Mouse (Mus musculus): ENCODE measurements at regions not wholly inside any gene's neighbourhood (a gene's known extent, or its start where the extent isn't known, plus 50 kb on each side); places are given as distances from the start of the nearest gene placed in this dataset.

DNA sequence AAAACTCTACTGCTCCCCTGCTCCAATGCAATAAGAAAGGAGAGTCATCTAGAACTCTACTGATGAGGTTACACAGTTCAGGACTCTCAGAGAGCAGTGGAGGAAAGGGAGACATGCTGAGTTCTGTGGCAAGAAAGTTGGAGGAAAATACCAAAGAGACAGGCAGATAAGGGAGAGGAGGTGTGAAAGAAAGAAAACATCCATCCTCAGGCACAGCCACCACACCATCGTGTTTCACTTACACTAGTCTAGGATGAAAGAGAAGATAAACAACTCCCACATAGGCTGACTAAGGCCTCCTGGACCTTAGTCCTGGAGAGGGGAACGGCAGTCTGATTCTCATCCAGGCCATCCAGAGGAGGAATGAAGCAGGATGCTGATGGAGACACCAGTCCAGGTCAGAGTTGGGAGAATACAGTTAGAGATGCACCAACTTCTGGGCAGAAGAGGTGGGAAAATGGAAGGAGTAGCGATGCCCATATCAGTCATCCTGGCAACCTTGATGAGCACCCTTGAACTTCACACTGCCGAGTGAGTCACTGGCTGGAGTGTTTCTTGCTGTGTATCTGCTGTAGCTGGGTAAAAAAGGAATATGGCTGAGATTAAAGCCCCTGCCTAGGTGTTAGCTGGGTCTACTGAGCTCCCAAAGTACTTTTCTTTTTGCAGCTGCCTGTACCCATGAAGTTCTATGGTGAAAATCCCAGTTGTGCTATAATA, 91.9 kb downstream of the Rdh14 start:
- H3K36me3 ChIP-seq (ENCODE audit: control insufficient read depth, insufficient read depth, low read length): no peaks in the 10 kb centered on the region
- intact Hi-C loops (cut with DNase I): no loop called here
- no peaks in the 10 kb centered on the region for H3K79me2 ChIP-seq (replicated peaks; ENCODE audit: control insufficient read depth, insufficient read depth, low read length)
- H3K27ac ChIP-seq: no peak overlapping the region
- no peak overlapping the region for H3K9ac ChIP-seq (ENCODE audit: low read depth, low read length)
- TF ChIP-seq CTCF (IDR thresholded peaks at IDR 0.05) (no peak), POLR2A (IDR thresholded peaks at IDR 0.05; ENCODE audit: insufficient read depth, low read depth, low read length) (no peak), EP300 (IDR thresholded peaks at IDR 0.05; ENCODE audit: insufficient read depth, low read depth, low read length) (no peak)
- H3K4me3 ChIP-seq: no peak overlapping the region
- no peak for DNase-seq
- H3K4me1 ChIP-seq (ENCODE audit: control insufficient read depth, insufficient read depth, low read length): no peaks in the 10 kb centered on the region
- no peaks in the 10 kb centered on the region for H3K27me3 ChIP-seq (ENCODE audit: control insufficient read depth, insufficient read depth, low read length)
- 45% methylated on average over 4 of the region's 4 CpGs for WGBS

DNA sequence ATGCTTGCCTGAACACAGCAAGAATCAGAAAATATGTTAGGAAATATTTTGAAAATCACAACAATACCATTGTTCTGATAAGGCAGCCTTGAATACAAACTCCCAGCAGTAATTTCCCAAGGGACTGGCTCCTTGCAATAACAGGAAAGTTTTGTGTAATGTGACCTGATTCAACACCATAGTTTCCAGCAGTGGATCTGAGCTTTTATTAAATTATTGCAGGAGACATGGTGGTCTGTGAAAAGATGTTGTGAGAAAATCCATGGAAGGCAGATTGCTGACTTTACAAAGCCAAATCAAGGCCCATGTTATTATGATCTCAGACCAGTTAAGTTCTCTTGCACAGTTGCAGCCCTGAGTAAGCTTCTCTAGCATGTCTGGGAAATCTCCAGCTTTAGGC, 116.1 kb downstream of the Rdh14 start:
- no peak for DNase-seq
- Histone ChIP-seq H3K36me3 (ENCODE audit: control insufficient read depth, insufficient read depth, low read length) (no peaks in the 10 kb centered on the region), H3K4me1 (ENCODE audit: control insufficient read depth, insufficient read depth, low read length) (no peaks in the 10 kb centered on the region), H3K79me2 (replicated peaks; ENCODE audit: control insufficient read depth, insufficient read depth, low read length) (no peaks in the 10 kb centered on the region), H3K27ac (no peak overlapping the region), H3K9ac (ENCODE audit: low read depth, low read length) (no peak overlapping the region), H3K27me3 (ENCODE audit: control insufficient read depth, insufficient read depth, low read length) (no peaks in the 10 kb centered on the region), H3K4me3 (no peak overlapping the region)
- intact Hi-C loops (cut with DNase I): no loop called here
- TF ChIP-seq CTCF (IDR thresholded peaks at IDR 0.05) (no peak), POLR2A (IDR thresholded peaks at IDR 0.05; ENCODE audit: insufficient read depth, low read depth, low read length) (no peak), EP300 (IDR thresholded peaks at IDR 0.05; ENCODE audit: insufficient read depth, low read depth, low read length) (no peak)

DNA sequence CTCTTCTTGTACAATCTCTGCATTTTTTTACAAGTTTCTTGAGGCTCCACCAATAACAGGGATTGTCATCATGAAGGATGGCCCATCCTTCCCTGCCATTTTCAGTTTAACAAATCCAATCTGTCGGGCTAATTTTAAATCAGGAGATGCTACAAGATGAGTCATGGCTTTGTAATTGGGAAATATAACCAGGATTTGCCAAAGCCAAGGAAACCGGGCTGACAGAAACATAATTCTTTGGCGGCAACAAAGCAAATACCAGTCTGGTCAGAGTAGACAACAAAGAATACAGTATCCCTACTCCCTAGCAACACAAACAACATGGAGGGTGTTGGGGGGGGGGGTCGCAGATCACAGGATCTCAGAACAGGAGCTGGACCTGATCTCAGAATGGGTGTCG, 123.0 kb downstream of the Rdh14 start:
- Histone ChIP-seq H3K36me3 (ENCODE audit: control insufficient read depth, insufficient read depth, low read length) (no peaks in the 10 kb centered on the region), H3K4me3 (no peak overlapping the region), H3K27ac (peak overlapping the region; percentile 12), H3K9ac (ENCODE audit: low read depth, low read length) (no peak overlapping the region), H3K4me1 (ENCODE audit: control insufficient read depth, insufficient read depth, low read length) (no peaks in the 10 kb centered on the region), H3K27me3 (ENCODE audit: control insufficient read depth, insufficient read depth, low read length) (no peaks in the 10 kb centered on the region), H3K79me2 (replicated peaks; ENCODE audit: control insufficient read depth, insufficient read depth, low read length) (no peaks in the 10 kb centered on the region)
- DNase-seq: peak in 1 of 2 experiments; percentile 25
- 53% methylated on average over 5 of the region's 5 CpGs for WGBS
- no peak for TF ChIP-seq CTCF (IDR thresholded peaks at IDR 0.05)
- no peak for TF ChIP-seq EP300 (IDR thresholded peaks at IDR 0.05; ENCODE audit: insufficient read depth, low read depth, low read length)
- no peak for TF ChIP-seq POLR2A (IDR thresholded peaks at IDR 0.05; ENCODE audit: insufficient read depth, low read depth, low read length)
- intact Hi-C loops (cut with DNase I): no loop called here

GRCm38 (mm10) chr12:10514278-10514677, 123.7 kb downstream of the Rdh14 start:
- no peaks in the 10 kb centered on the region for H3K4me1 ChIP-seq (ENCODE audit: control insufficient read depth, insufficient read depth, low read length)
- intact Hi-C loops (cut with DNase I): no loop called here
- TF ChIP-seq POLR2A (IDR thresholded peaks at IDR 0.05; ENCODE audit: insufficient read depth, low read depth, low read length) (0 out of 2 replicates have a peak, but pooled peaks have one; percentile 21), CTCF (IDR thresholded peaks at IDR 0.05) (no peak)
- no peak overlapping the region for H3K9ac ChIP-seq (ENCODE audit: low read depth, low read length)
- peak overlapping the region; percentile 12 for H3K27ac ChIP-seq
- DNase-seq: peak; percentile 33 to 68
- 57% methylated on average over 8 of the region's 8 CpGs for WGBS
- H3K4me3 ChIP-seq: no peak overlapping the region
- H3K79me2 ChIP-seq (replicated peaks; ENCODE audit: control insufficient read depth, insufficient read depth, low read length): no peaks in the 10 kb centered on the region
- no peaks in the 10 kb centered on the region for H3K36me3 ChIP-seq (ENCODE audit: control insufficient read depth, insufficient read depth, low read length)
- no peaks in the 10 kb centered on the region for H3K27me3 ChIP-seq (ENCODE audit: control insufficient read depth, insufficient read depth, low read length)

GRCm38 (mm10) chr12:10524509-10525286, 134.1 kb downstream of the Rdh14 start:
- DNase-seq: peak; percentile 29 to 49
- Histone ChIP-seq H3K36me3 (ENCODE audit: control insufficient read depth, insufficient read depth, low read length) (no peaks in the 10 kb centered on the region), H3K9ac (ENCODE audit: low read depth, low read length) (no peak overlapping the region), H3K27ac (no peak overlapping the region), H3K27me3 (ENCODE audit: control insufficient read depth, insufficient read depth, low read length) (no peaks in the 10 kb centered on the region), H3K4me1 (ENCODE audit: control insufficient read depth, insufficient read depth, low read length) (no peaks in the 10 kb centered on the region), H3K79me2 (replicated peaks; ENCODE audit: control insufficient read depth, insufficient read depth, low read length) (no peaks in the 10 kb centered on the region), H3K4me3 (no peak overlapping the region)
- intact Hi-C loops (cut with DNase I): loop anchor here (5.0 kb wide), 1 partner anchor 82 kb away; no protein-coding TSS in a partner anchor
- 0 out of 2 replicates have a peak, but pooled peaks have one; percentile 22 for TF ChIP-seq EP300 (IDR thresholded peaks at IDR 0.05; ENCODE audit: insufficient read depth, low read depth, low read length)
- no peak for TF ChIP-seq CTCF (IDR thresholded peaks at IDR 0.05)
- no peak for TF ChIP-seq POLR2A (IDR thresholded peaks at IDR 0.05; ENCODE audit: insufficient read depth, low read depth, low read length)
- 20% methylated on average over 7 of the region's 7 CpGs for WGBS

GRCm38 (mm10) chr12:10525934-10526333, 135.4 kb downstream of the Rdh14 start:
- no peak overlapping the region for H3K27ac ChIP-seq
- H3K9ac ChIP-seq (ENCODE audit: low read depth, low read length): no peak overlapping the region
- intact Hi-C loops (cut with DNase I): loop anchor here (5.0 kb wide), 1 partner anchor 84 kb away; no protein-coding TSS in a partner anchor
- H3K27me3 ChIP-seq (ENCODE audit: control insufficient read depth, insufficient read depth, low read length): no peaks in the 10 kb centered on the region
- no peaks in the 10 kb centered on the region for H3K36me3 ChIP-seq (ENCODE audit: control insufficient read depth, insufficient read depth, low read length)
- no peaks in the 10 kb centered on the region for H3K79me2 ChIP-seq (replicated peaks; ENCODE audit: control insufficient read depth, insufficient read depth, low read length)
- TF ChIP-seq EP300 (IDR thresholded peaks at IDR 0.05; ENCODE audit: insufficient read depth, low read depth, low read length): no peak
- 76% methylated on average over 4 of the region's 4 CpGs for WGBS
- DNase-seq: no peak
- no peaks in the 10 kb centered on the region for H3K4me1 ChIP-seq (ENCODE audit: control insufficient read depth, insufficient read depth, low read length)
- no peak overlapping the region for H3K4me3 ChIP-seq
